Mouse (Mus musculus) forebrain, embryonic 11.5 days (tissue): ENCODE measurements around the gene Adamts7. TPM values are rescaled to one million over a fixed set of nuclear protein-coding genes. Genes with fewer than 3 reads are reported as not detected.

Experiments
- ATAC-seq: fragments of 200-750 bp; cut with Nextera tagmentation; replicated peaks from 2 replicates; pipeline ENCODE4 v1.8.0; 2017; ENCODE audit warnings: moderate TSS enrichment; ENCODE audit not compliant: low FRiP score
- DNase-seq: peaks from one replicate; pipeline ENCODE4 v3.0.0-alpha.2; 2017; ENCODE audit warnings: low spot score
- H3K27ac ChIP-seq: fragments of 300-500 bp; sonication (generic); 2 replicates; pipeline ENCODE4 v1.5.1; 2014; ENCODE audit warnings: low read depth, low read length
- H3K27me3 ChIP-seq: fragments of 300-500 bp; sonication (generic); 2 replicates; pipeline ENCODE4 v1.6.1; 2014; ENCODE audit warnings: mild to moderate bottlenecking, low read length, mixed read lengths; ENCODE audit not compliant: control insufficient read depth, insufficient read depth
- H3K36me3 ChIP-seq: fragments of 300-500 bp; sonication (generic); 2 replicates; pipeline ENCODE4 v1.6.1; 2014; ENCODE audit warnings: mild to moderate bottlenecking, low read length, moderate library complexity, mixed read lengths; ENCODE audit not compliant: control insufficient read depth, insufficient read depth
- H3K4me1 ChIP-seq: fragments of 300-500 bp; sonication (generic); replicated peaks from 2 replicates; pipeline ENCODE4 v1.6.1; 2014; ENCODE audit warnings: low read length, mixed read lengths; ENCODE audit not compliant: control insufficient read depth, insufficient read depth
- H3K4me2 ChIP-seq: fragments of 300-500 bp; sonication (generic); 2 replicates; pipeline ENCODE4 v1.6.1; 2014; ENCODE audit warnings: low read depth, mild to moderate bottlenecking, low read length, moderate library complexity, mixed read lengths; ENCODE audit not compliant: severe bottlenecking
- H3K4me3 ChIP-seq: fragments of 300-500 bp; sonication (generic); 2 replicates; pipeline ENCODE4 v1.5.1; 2014; ENCODE audit warnings: low read depth, low read length
- H3K9ac ChIP-seq: fragments of 300-500 bp; sonication (generic); 2 replicates; pipeline ENCODE4 v1.6.1; 2014; ENCODE audit warnings: low read length
- H3K9me3 ChIP-seq: fragments of 300-500 bp; sonication (generic); 2 replicates; pipeline ENCODE4 v1.6.1; 2016; ENCODE audit warnings: low read length, mixed read lengths; ENCODE audit not compliant: control insufficient read depth
- WGBS: fragments of 180-500 bp; shearing (Covaris S2); extraction: QIAGEN DNeasy Blood & Tissue Kit; methylation state at CpG from one replicate; pipeline ENCODE4 v1.1.7; 2014; 5-methylcytosine and 5-hydroxymethylcytosine counted together
- polyA plus RNA-seq: library from polyadenylated mRNA; unstranded; fragments of >200 nt; fragmentation: Nextera tagmentation; extraction: Ambion mirVana; gene quantifications from 2 replicates; pipeline ENCODE4 v1.2.1, GENCODE M21; 2014

Adamts7 gene
- polyA plus RNA-seq, 1 experiment from 2014 or later = 22.2 TPM

GRCm38 (mm10) chr9:90257220-90257619, 94.4 kb downstream of the Adamts7 start:
- Histone ChIP-seq H3K4me2 (no peak overlapping the region), H3K9ac (no peak overlapping the region), H3K36me3 (no peaks in the 10 kb centered on the region), H3K27ac (no peak overlapping the region), H3K4me3 (no peak overlapping the region), H3K9me3 (no peaks in the 10 kb centered on the region), H3K27me3 (no peaks in the 10 kb centered on the region), H3K4me1 (no peaks in the 10 kb centered on the region)
- DNase-seq (no peak), ATAC-seq (no peak)
- WGBS = 81% methylated on average over 7 of the region's 7 CpGs

Other genes with a start within 250 kb of the Adamts7 start
- 6.1 and 6.6 TPM in 2 replicates for gene Ctsh, start 108.9 kb upstream of the Adamts7 start, polyA plus RNA-seq
- gene Morf4l1, start 48.3 kb upstream of the Adamts7 start, polyA plus RNA-seq = 484 and 515 TPM in 2 replicates
- 11.6 TPM in 2 replicates for gene Tbc1d2b, start 107.7 kb downstream of the Adamts7 start, polyA plus RNA-seq